Mouse (Mus musculus): ENCODE data around the gene Dst. TPM values are rescaled to one million over a fixed set of nuclear protein-coding genes. Genes with fewer than 3 reads are reported as not detected.
"Not testable (repeated sequence)": the region's sequence is repeated elsewhere in the genome, so short reads cannot be mapped to it uniquely, and the experiment has no call there.

The Dst gene
- total RNA-seq, 2 experiments from 2014 or later, result 243 to 269 TPM

DNA sequence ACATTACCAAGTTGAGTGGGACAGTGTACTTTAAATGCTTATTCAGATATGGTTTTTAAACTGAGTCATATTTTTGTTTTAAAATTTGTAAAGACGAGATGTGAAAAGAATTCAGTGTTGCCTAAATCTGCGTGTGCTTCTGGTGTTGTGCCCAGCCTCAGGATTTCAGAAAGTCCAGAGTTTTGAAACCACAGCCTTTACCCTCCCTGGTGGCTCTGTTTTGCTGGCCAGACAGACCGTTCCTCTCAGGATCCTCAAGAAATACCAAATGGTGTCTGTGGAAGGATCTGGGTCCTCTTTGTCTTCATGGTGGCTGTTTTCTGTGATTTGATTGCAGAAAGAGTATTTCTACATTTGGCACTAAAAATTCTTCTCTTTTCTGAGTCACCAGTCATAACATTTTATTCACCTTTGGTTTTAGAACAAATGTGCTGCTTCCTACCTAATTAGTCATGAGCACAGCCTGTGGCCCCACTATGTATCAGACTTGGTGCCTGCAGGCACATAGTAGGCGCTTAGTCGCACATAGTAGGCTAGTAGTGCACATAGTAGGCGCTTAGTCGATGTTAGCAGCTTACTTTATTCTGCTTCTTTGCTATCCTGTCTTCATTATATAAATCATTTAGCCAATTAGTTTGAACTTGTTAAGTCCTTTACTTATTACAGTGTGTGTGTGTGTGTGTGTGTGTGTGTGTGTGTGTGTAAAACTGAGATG lies 136.0 kb downstream of the Dst start:
- DNase-seq (ENCODE audit: low spot score in 2 of 2), result no peak
- intact Hi-C loops (cut with DNase I), result loop anchor here (5.0 kb wide), 1 partner anchor 37 kb away; no protein-coding TSS in a partner anchor

GRCm38 (mm10) chr1:34044675-34045074 lies 136.7 kb downstream of the Dst start:
- DNase-seq (ENCODE audit: low spot score in 2 of 2), result no peak
- intact Hi-C loops (cut with DNase I), result loop anchor here (5.0 kb wide), 1 partner anchor 37 kb away; no protein-coding TSS in a partner anchor

- no peak for DNase-seq (ENCODE audit: low spot score in 2 of 2)
- intact Hi-C loops (cut with DNase I), result no loop called here
Observed at GRCm38 (mm10) chr1:34047285-34047684, 139.3 kb downstream of the Dst start.

- intact Hi-C loops (cut with DNase I), result no loop called here
- DNase-seq (ENCODE audit: low spot score in 2 of 2), result no peak
Observed at GRCm38 (mm10) chr1:34051251-34051650, 143.2 kb downstream of the Dst start.

- no peak for DNase-seq (ENCODE audit: low spot score in 2 of 2)
- intact Hi-C loops (cut with DNase I), result no loop called here
Observed at GRCm38 (mm10) chr1:34052422-34052821, 144.4 kb downstream of the Dst start.

DNA sequence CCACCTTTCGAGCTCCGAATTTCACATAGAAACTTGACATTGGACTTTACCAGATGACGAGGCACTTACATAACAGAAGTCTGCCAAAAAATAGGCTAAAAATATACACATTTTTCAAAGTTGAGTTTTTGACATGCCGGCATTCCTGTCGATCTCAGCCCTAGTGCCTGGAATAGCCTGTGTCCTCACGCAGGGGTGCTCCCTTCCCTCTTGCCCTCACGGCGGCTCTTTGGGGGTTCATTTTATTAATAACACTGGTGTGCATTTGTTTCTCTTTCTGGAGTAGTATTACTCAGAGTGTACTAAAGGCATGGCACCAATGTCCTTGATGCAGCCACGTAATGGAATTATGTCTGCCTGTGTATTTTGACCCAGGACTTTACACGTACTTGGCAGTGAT lies 146.9 kb downstream of the Dst start:
- intact Hi-C loops (cut with DNase I), result no loop called here
- no peak for DNase-seq (ENCODE audit: low spot score in 2 of 2)

DNA sequence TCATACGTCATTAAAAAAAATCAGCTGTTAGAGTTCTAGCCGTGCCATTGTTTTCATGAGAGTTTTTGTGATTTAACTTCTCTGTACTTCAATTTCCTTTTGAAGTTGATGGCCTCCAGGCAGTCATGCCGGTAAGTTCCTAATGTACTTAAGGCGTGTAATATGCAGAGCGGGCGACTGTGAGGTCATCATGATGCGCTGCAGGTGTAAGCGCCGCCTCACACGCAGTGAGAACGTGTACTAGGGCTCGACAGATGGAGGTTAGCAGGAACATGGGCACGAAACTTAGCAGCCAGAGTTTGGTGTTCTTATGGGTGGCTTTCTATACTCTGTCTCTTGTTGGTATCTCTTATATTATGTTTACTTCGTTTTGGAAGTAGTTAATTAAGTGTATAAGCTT lies 148.6 kb downstream of the Dst start:
- intact Hi-C loops (cut with DNase I), result no loop called here
- no peak for DNase-seq (ENCODE audit: low spot score in 2 of 2)

DNA sequence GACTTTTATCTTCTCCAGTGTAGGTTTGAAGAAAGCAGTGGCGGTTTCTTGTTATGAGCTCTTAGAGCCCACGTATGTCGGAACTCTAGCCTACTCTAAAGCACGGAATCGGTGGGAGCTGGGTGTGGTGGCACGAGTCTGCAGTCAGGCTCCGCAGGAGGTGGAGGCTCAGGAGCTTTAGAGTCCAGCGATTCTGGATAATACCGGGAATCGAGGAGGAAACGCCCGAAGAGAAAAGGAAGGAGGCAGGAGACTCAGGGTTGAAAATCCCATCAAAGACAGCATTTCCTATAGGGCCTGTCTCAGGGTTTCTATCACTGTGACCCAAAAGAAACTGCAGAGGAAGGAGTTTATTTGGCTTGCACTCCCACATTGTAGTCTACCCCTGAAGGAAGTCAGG lies 151.2 kb downstream of the Dst start:
- no peak for DNase-seq (ENCODE audit: low spot score in 2 of 2)
- intact Hi-C loops (cut with DNase I), result no loop called here

GRCm38 (mm10) chr1:34060446-34060845 lies 152.4 kb downstream of the Dst start:
- intact Hi-C loops (cut with DNase I), result loop anchor here (10.0 kb wide), 2 partner anchors 46 to 104 kb away; no protein-coding TSS in a partner anchor
- peak in 1 of 2 experiments; percentile 22 for DNase-seq (ENCODE audit: low spot score in 2 of 2)

- intact Hi-C loops (cut with DNase I), result loop anchor here (10.0 kb wide), 2 partner anchors 46 to 104 kb away; no protein-coding TSS in a partner anchor
Observed at GRCm38 (mm10) chr1:34061078-34061477, 153.1 kb downstream of the Dst start.

GRCm38 (mm10) chr1:34061860-34062259 lies 153.8 kb downstream of the Dst start:
- no peak for DNase-seq (ENCODE audit: low spot score in 2 of 2)
- intact Hi-C loops (cut with DNase I), result loop anchor here (10.0 kb wide), 2 partner anchors 47 to 103 kb away; no protein-coding TSS in a partner anchor

More at GRCm38 (mm10) chr1:34061078-34061477, 153.1 kb downstream of the Dst start:
- peak; percentile 46 to 52 for DNase-seq (ENCODE audit: low spot score in 2 of 2)

GRCm38 (mm10) chr1:34063943-34064342 lies 155.9 kb downstream of the Dst start:
- intact Hi-C loops (cut with DNase I), result loop anchor here (10.0 kb wide), 2 partner anchors 49 to 101 kb away; no protein-coding TSS in a partner anchor

GRCm38 (mm10) chr1:34065551-34066048 lies 157.6 kb downstream of the Dst start:
- DNase-seq (ENCODE audit: low spot score in 2 of 2), result no peak
- intact Hi-C loops (cut with DNase I), result loop anchor here (10.0 kb wide), 2 partner anchors 51 to 99 kb away; no protein-coding TSS in a partner anchor

More at GRCm38 (mm10) chr1:34063943-34064342, 155.9 kb downstream of the Dst start:
- no peak for DNase-seq (ENCODE audit: low spot score in 2 of 2)

- DNase-seq (ENCODE audit: low spot score in 2 of 2), result not testable (repeated sequence)
- intact Hi-C loops (cut with DNase I), result loop anchor here (10.0 kb wide), 2 partner anchors 52 to 98 kb away; no protein-coding TSS in a partner anchor
Observed at GRCm38 (mm10) chr1:34066401-34066800, 158.4 kb downstream of the Dst start.

GRCm38 (mm10) chr1:34068341-34068740 lies 160.3 kb downstream of the Dst start:
- intact Hi-C loops (cut with DNase I), result loop anchor here (10.0 kb wide), 2 partner anchors 54 to 96 kb away; no protein-coding TSS in a partner anchor
- DNase-seq (ENCODE audit: low spot score in 2 of 2), result no peak

- intact Hi-C loops (cut with DNase I), result loop anchor here (10.0 kb wide), 2 partner anchors 55 to 95 kb away; no protein-coding TSS in a partner anchor
- no peak for DNase-seq (ENCODE audit: low spot score in 2 of 2)
Observed at GRCm38 (mm10) chr1:34069514-34070290, 161.7 kb downstream of the Dst start.

DNA sequence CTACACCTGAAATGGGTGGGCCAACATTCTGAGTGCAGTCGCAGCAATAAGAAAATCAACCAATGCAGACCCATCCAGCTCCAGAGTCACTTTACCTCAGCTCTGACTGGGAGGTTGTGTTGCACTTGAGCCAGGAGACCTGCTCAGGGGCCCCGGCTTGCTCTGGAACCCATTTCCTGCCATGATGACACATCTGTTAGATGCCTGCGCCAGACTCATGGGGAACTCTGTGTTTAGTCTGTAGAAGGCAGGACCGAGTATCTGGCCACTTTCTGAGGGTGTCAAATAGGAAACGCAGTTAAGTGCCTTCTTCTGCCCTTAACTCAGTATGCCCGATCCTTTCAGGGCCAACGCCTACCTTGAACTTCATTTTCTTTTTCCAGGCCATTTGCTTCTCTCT lies 162.4 kb downstream of the Dst start:
- DNase-seq (ENCODE audit: low spot score in 2 of 2), result no peak
- intact Hi-C loops (cut with DNase I), result no loop called here

DNA sequence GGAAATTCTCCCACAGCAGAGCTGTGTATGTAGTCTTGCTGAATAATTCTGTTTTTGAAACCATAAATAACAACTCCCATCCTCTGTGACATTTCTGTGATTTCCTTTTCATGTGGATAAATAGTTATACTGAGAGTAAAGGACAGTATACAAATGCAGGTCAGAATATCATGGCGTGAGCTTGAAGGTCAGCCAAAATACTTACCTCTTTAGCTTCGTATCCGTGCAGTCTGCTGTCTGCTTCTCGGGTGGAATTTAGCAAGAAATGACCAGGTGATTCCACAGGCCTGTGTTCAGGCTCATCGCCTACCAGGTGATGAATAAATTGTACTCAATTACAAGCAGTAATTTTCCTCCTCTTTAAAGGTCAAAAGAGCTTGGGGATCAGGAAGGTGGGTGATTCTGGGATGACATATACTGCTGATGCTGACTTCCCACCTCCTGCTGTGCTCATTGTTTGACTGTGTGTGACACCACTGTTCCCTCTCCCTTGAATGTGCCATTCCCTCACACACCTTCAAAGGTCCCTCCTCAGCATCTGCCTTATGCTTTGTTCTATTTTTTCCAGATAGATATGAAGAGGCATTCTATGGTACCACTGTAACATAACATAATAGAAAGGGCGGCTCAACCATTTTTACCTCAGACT lies 163.1 kb downstream of the Dst start:
- DNase-seq (ENCODE audit: low spot score in 2 of 2), result no peak
- intact Hi-C loops (cut with DNase I), result no loop called here

GRCm38 (mm10) chr1:34072262-34072661 lies 164.2 kb downstream of the Dst start:
- no peak for DNase-seq (ENCODE audit: low spot score in 2 of 2)
- intact Hi-C loops (cut with DNase I), result no loop called here

Measured in left cerebral cortex, postnatal 36 days (tissue).